Mouse (Mus musculus) bone marrow macrophage, adult 2 months (primary cell): Measurements from ENCODE around the gene Dmbx1.

Experiments used
- CTCF ChIP-seq: IDR thresholded peaks from 2 replicates; pipeline ENCODE4 v1.5.1; 2012; ENCODE audit warnings: low read depth, mild to moderate bottlenecking, low read length, moderate library complexity
- POLR2A ChIP-seq: IDR thresholded peaks from 2 replicates; pipeline ENCODE4 v1.6.1; 2012; ENCODE audit warnings: mild to moderate bottlenecking, low read depth, low read length, borderline replicate concordance

- no peak for TF ChIP-seq POLR2A
- peak; percentile 64 for TF ChIP-seq CTCF
Observed at GRCm38 (mm10) chr4:115902816-115903215, 36.9 kb downstream of the Dmbx1 start.
